Mouse (Mus musculus) heart, adult 8-10 months (tissue): ENCODE results near the gene Sectm1b. TPM values are rescaled to one million over a fixed set of nuclear protein-coding genes. Genes with fewer than 3 reads are reported as not detected.
A peak's percentile ranks its signal among the peaks of the same experiment; 100 is the strongest.
"Not testable (repeated sequence)": the region's sequence is repeated elsewhere in the genome, so short reads cannot be mapped to it uniquely, and the experiment has no call there.

ENCODE experiments used
- DNase-seq: peaks from one replicate; pipeline ENCODE4 v3.0.0; 2022; ENCODE audit warnings: low spot score
- total RNA-seq, 4 experiments: library from RNA; stranded (reverse); gene quantifications; 2 replicates each; pipeline ENCODE4 v1.2.4; 2022

The Sectm1b gene
- total RNA-seq, 4 experiments from 2014 or later: not detected

DNA sequence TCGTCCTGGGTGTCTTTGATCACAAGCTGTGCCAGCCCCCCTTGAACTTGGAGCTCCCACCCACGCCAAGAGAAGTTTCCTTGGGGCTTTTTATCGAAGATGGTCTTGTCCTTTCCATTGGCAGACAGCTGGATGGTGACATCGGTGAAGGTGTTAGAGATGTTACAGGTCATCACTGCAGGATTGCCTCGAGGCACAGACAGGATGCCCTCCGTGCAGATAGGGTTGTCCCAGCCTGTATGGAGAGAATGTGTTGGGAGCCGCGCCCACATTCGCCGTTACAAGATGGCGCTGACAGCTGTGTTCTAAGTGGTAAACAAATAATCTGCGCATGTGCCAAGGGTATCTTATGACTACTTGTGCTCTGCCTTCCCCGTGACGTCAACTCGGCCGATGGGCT, 6.3 kb upstream of the Sectm1b start:
- not testable (repeated sequence) for DNase-seq

DNA sequence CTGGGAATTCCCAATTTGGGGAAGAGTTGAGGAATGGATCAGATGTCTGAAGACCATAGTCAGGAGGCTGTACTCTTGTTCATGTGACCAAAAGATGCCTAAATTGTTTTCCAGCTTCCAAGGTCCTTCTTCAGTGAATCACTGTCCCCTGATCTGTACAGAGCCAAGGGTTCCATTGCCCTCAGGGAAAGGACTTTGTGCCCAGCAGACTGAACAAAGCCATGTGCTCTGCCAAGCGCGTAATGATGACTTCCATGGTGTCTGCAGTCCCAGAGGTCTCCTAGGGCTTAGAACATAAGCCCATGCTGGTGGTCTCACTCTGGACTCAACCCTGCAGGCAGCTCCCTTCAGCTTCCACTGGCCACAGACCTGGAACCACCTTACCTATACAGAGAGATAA, 4.5 kb upstream of the Sectm1b start:
- DNase-seq: no peak

DNA sequence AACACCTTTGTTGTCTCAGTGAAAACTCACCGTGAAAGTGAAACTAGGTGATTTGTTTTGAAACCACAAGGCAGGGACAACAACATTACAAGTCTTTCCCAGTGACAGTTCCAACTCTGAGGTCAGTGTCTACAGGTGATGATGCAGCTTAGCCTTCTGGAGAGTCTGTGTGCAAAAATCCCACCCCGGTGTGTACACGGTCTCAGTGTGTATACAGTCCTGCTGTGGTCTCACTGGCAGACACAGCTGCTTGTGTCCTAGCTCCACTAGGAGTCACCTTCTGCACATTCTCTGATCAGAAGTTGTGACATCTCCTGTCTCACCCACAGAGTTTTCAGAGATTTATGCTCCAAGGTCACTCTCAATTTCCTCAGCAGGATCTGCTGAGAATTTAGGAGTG, 828 bp upstream of the Sectm1b start:
- no peak for DNase-seq

DNA sequence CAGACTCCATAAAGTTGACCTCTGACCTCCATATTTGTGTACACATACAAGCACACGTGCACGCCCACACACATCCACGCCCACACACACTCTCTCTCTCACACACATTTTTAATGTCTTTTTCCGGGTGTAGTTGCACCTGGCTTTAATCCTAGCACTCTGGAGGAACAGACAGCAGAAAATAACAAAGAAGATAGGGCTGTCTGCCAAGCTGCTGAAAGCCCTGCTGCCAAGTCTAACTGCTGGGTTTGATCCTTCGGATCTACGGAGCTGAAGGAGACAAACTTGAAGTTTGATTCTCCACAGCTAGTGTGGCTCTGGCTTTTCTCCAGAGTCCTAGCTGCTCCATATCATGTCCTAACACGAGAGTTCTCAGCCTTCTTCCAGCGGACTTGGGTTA, 1.8 kb downstream of the Sectm1b start:
- DNase-seq: no peak

DNA sequence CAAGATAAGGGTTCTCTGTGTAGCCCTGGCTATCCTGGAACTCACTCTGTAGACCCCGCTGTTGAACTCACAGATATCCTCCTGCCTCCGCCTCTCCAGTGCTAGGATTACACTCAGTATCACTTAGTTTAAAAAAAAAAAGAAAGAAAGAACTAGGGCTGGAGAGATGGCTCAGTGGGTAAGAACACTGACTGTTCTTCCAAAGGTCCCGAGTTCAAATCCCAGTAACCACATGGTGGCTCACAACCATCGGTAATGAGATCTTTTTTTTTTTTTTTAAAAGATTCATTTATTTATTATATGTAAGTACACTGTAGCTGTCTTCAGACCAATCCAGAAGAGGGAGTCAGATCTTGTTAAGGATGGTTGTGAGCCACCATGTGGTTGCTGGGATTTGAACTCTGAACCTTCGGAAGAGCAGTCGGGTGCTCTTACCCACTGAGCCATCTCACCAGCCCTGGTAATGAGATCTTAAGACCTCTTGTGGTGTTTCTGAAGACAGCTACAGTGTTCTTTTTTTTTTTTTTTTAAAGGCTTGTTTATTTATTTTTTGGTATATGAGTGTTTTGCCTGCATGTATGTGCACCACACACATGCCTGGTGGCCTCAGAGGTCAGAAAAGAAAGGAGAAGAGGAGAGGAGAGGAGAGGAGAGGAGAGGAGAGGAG, 2.8 kb downstream of the Sectm1b start:
- not testable (repeated sequence) for DNase-seq

DNA sequence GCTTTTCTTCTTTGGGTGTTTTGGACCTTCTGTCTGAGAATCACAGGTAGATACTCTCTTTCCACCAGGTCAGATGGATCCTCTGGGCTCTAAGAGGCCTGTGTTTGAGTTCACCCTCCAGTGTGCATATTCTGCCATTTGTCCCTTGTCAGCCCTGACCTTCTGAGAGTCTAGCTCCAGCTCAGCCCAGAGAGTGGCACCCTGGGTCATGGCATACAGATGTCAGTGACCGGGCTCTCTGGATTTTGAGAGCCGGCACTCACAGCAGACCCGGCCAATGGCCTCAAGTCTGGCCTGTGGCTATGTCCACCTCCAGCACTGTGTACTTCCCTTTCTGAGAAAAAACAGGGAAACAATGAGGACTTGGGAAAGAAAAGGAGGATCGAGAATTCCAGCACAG, 3.9 kb downstream of the Sectm1b start:
- no peak for DNase-seq

DNA sequence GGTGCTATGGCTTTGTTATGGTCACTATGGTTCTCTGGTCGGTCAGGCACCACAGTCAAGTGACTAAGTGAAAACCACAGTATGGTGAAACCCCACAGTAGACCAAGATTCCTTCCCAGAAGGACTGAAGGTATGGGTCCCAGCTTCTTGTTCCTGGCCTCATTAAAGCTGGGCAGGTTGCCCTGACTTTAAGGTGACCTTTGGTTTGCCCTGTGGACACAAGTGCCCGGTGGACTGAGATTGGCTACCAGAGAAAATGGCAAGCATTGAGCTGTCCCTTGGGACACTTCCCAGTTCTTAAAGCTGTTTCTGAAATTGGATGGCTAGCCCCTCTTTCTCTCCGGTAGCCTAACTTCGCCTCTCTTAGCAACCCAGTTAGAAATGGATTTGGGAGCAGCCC, 4.4 kb downstream of the Sectm1b start:
- no peak for DNase-seq

DNA sequence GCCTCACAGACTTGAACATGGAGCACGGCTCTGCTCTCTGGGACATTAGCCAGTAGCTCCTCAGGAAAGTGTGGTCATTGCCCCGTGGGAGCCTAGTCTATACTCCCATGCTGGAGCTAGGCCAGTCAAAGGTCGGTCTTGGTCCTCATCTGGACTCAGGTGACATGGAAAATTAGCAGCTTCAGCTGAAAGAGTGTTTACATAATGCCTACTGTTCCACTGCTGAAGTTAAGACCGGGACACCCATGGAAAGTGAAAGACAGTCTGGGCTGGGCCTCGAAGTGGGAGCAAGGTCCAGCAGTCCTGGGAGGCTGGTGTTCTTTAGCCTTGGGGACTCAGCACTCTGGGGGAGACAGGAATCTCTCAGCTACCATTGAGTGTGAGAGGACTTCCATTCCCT, 5.2 kb downstream of the Sectm1b start:
- no peak for DNase-seq

DNA sequence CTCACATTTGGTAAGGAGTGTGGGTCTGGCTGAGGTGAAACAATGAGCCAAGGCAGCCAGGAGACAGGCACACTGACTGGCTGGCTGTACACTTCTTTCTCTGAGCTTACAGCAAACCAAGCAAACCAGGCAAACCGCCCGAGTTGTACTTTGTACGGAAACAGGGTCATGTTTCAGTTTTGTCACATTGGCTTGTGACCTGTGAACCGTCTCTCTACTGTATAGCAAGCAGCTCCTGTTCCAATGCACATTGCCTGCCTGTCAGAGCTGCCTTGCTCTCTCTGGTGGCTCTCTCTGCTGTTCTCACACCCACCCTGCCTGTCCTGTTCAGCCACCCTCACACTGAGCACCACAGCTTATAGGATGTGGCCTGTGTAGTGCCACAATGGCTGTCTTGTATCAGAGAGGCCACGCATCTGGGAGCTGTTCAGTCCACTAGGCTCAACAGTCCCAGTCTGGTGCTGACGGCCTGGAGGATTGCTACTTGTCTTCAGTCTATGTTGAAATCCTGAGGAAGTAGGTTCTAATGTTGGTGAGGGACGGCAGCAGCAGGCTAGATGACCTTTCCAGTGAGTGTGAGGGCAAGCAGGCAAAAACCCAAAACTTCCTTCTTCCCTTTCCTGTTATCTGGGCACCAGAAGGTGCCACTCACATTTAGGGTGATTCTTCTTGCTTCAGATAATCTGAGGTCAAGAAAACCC, 6.7 kb downstream of the Sectm1b start:
- no peak for DNase-seq

DNA sequence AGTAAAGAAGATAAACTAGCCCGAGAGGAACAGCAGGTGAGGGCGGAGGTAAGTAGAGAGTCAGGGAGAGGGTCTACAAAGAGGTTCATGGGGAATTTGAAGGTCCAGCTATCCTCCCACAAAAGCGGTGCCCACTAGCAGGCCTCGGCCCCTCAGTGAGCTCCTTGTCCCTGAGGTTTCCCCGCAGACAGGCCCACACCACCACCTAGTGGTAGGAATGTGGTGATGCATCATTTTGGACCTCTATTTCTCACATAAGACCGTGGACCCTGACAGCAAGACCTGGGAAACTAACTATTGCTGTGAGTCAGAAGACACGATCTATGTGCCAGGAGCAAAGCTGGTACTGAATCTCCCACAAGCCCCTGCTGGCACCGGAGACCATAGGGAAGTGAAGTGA, 9.8 kb downstream of the Sectm1b start:
- DNase-seq: peak; percentile 75

DNA sequence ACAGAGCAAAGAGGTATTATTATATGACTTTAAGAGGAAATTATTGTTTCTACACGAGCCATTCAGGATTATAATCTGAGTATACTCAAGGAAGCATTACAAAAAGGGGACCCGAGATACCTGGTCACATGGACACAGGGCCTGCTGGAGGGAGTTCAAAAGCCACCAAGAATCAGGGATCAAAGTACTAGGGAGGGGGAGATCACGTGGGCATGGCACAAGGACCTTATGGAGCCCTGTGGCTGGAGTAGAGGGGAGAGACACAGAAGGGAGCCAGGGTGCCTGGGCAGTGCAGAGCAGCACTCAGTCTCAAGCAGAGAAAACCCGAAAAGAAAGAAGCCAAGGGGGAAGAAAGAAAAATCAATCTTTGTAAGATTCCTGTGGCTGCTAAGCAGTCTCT, 11.0 kb downstream of the Sectm1b start:
- DNase-seq: no peak

DNA sequence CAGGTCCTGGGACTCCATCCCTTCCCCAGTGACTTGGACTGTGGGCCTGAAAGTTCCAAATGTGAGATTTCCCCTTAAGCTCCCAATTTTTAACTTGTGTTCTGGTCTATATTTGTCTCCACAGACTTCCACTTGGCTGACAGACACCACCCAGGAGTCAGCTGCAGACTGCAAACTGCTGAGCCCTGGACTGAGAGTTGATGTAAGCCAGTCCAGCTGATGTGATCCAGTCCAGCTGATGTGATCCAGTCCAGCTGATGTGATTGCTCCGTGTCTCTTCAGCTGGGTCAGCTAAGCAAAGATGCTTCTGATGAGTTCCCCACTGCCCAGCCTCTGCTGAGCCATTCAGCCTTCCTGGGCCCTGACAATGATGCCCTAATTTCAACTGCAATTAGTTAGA, 11.6 kb downstream of the Sectm1b start:
- peak; percentile 10 for DNase-seq

DNA sequence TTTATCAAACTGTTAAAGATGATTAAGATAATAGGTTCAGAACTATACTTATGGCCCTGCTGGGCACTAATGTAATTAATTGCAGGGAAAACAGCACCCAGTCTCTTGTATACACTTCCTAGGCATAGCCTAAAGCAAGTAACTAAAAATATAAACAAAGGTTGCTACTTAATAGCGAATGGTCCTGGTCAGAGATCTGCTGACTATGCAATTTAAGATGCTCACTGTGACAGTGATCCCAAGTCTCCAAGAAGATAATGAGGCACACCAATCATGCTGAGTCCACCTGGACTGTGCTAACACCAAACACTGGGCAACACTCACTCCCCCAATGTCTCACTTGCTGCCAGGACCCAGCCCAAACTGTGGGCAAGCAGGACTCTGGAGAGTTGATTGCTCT, 13.5 kb downstream of the Sectm1b start:
- no peak for DNase-seq

DNA sequence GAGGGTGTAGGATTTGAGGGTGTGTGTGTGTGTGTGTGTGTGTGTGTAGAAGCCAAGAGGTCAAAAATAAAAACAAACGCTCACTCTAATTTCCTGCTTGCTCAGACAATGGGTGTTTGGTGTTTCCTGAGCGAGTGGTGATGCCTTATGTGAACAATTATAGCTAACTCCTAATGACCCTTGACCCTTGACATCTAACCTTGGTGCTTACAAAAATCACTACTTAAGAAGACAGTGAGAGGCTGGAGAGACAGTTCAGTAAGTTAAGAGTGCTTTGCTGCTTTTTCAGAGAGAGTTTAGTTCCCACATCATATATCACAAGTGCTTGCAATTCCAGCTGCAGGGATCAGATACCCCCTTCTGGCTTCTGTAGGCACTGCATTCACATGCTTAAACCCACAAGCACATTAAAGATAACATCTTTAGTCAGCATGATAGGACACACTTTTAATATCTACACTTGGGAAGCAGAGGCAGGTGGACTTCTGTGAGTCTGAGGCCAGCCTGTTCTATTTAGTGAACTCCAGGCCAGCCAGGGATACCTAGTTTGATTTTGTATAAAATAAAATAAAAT, 15.5 kb downstream of the Sectm1b start:
- DNase-seq: no peak

DNA sequence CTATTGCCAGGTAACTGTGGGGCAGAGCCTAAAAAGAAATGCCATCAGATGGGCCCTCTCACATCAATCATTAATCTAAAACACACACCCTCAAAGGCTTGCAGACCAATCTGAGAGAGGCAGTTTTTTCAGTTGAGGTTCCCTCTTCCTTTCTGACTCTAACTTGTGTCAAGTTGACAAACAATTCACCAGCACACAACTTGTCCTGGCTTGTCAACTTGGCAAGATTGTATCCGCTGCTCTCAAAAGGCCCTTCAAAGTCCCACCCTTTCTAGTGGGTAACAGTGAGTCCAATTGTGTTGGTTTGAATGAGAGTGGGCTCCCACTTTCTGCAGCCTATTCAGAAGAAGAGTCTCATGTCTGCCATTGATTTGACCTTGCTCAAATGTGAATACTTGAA, 18.1 kb downstream of the Sectm1b start:
- DNase-seq: no peak

DNA sequence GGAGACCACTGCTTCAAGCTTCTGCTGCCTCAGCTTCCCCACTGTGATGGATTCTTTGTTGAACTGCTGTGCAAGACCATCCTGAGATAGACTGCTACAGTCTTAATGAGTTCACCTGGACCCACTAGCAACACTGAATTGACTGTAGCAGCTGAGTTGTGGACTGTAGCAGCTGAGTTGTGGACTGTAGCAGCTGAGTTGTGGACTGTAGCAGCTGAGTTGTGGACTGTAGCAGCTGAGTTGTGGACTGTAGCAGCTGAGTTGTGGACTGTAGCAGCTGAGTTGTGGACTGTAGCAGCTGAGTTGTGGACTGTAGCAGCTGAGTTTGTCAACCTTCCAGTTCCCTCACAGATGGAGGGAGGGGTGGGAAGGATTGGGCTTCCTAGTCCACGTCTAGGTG, 20.3 kb downstream of the Sectm1b start:
- not testable (repeated sequence) for DNase-seq

DNA sequence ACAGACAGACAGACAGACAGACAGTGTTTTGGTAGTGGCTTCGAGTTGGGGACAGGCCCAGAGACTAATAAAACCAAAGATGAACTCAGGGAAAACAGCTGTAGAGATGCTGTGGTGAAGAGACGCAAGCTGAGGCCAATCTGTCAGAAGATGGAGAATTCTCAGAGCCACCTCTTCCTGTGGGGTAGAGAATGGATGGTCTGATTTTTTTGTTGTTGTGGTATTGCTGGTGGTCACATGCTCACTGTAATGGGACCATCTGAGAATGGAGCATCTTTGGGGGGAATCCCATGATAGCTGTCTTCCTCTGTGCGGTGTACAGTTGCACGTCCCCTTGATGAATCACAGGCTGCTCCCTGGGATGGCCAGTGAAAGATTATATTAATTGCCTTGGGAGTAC, 20.9 kb downstream of the Sectm1b start:
- no peak for DNase-seq

DNA sequence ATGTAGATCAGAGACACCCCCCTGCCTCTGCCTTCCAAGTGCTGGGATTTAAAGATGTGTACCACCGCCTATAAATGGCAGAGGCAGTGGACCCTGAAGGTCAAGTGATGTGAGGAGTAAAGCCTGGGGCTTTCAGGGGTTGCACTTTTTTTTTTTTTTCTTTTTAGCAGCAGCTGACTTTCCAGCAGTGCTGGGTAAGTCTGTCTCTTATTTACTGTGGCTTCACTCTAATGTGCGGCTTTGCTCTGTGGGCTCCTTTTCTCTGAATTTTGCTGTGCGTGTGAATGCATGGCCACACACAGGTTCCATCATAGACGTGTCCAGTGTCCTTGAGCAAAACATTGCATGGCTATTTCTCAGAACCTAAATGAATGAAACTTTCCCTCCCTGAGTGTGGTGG, 21.7 kb downstream of the Sectm1b start:
- no peak for DNase-seq

DNA sequence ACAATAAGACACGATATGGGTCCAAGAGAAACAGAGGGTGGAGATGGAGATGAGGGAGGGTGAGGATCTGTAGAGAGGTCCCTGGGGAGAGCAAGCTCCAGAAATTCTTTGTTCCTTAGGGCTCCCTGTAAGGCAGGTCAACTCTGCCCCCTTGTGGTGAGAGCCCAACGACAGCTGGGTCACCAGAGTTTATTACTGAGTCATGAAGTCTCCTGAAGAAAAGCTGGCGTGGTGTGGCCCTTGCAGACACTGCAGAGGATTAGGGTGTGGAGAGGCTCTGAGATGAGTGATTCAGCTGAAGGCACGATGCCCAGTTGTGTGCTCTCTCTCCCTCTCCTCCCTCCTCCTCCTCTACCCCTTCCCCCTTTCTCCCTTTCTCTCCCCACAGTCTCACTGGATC, 22.2 kb downstream of the Sectm1b start:
- peak; percentile 80 for DNase-seq

DNA sequence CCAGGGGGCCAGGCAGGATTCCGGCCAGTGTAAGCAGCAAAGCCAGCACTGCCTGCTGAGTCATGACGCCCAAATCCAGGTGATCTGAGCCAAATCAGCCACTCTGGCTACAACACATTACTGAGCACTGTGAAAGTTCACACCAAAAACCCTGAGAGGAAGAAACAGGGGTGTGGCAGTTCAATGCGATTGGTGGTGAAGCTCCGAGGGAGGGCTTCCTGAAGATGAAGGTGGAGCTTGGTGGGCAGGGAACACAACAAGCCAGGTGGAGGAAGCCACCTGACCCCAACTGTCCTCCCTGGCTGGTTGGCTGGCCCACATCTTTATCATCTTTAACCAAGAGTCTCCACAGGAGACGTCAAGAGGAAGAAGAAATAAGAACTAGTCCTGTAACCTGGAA, 24.1 kb downstream of the Sectm1b start, which contains the start of gene Cd7:
Cd7 (minus strand) TSS at position 117 of the 400 bp plus-strand sequence.
- no peak for DNase-seq

DNA sequence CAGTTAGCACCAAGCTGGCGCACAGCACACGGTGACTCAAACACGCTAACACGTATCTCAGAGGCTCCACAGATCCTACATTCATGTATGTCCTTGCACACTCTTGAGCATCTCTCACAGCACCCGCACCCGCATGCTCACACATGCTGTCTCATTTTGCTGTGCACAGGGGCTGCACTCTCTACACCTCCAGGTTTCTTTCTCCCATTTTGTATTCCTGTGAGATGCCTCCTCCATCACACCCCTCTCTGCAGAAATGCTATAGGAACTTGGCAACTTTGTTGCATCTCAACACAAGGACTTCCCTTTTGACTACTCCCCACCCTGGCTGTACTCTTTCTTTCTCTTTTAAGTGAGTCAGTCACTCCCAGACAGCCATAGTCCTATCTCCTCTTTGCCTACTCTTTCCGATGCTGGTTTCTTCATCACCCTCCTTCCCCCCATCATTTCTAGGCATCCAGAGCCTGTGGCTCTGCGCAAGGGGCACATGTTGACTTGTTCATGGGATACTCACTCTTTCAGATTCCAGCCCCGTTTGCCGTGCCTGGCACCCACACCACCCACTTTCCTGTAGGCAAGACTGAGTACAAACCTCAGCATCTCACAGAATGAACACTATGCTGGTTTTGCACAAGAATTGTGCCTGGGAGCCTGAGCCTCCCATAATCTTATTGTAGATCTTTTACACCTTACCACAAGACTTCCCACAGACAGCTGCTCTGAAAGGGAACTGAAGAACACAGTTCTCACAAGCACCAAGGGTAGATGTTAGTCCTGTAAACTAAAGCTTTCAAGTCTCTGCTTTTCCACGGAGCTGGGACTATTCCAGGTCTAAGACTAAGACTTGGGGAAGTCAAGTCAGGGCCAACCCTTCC, 24.8 kb downstream of the Sectm1b start:
- DNase-seq: no peak

DNA sequence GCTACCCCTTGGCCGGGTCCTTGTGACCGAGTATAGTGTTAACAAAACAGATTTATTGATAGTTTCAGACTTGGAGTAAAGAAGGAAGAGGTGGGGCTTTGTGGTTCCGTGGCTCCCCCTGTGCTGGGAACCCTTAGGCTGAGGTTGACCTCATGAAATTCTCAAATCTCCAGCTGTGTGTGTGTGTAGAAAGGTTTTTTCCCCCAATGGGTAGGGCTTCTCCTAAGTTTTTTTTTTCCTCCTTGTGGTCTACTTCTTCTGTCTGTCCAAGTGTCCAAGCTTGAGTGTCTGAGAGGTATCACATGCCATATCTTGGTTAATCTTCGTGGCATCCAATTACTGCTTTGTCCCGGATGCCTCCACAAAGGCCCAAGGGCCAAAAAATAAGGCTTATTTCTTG, 30.3 kb downstream of the Sectm1b start:
- no peak for DNase-seq
